In the genomic region with DNA sequence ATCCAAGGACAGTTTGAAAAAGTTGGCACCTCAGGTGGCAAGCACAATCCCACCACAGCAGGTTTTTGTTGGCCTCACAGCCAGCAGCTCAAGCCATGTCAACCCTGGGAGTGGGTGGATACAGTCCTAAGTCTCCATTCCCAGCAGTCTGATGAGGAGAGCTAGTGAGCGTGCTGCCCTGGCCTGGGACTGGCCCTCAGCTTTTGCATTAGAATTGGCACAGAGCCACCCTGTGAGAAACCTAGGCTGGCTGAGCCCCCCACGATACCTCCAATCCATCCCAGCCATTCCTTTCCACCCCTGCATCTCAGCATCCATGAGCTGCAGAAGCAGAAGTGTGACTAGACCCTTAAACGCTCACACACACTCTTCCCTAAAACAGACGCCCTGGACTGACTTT, we compare ENCODE assay signal across 8 mouse cellular contexts.
A peak's percentile ranks its signal among the peaks of the same experiment; 100 is the strongest.
DNase-seq lines count a peak whose midpoint lies in the region; ATAC-seq and TF ChIP-seq lines count a peak whose summit lies in the region.

No protein-coding gene starts in this region.

- H3K4me3 ChIP-seq in kidney, postnatal 0 days (replicated peaks; ENCODE audit: low read depth, low read length): no peak overlapping the region
- no peak overlapping the region for H3K4me3 ChIP-seq in forebrain, embryonic 11.5 days (ENCODE audit: low read depth, low read length)
- H3K4me3 ChIP-seq in limb, embryonic 10.5 days: peak overlapping the region; percentile 32
- no peak overlapping the region for H3K4me3 ChIP-seq in neural tube, embryonic 13.5 days

- WGBS in kidney, postnatal 0 days: 26% methylated on average over 4 of the region's 4 CpGs
- 23% methylated on average over 4 of the region's 4 CpGs for WGBS in forebrain, embryonic 11.5 days
- WGBS in limb, embryonic 10.5 days: 9% methylated on average over 4 of the region's 4 CpGs
- 28% methylated on average over 4 of the region's 4 CpGs for WGBS in neural tube, embryonic 13.5 days

- ATAC-seq in kidney, postnatal 0 days (replicated peaks; ENCODE audit: low FRiP score, low read depth): no peak
- 0 out of 2 replicates have a peak, but pooled peaks have one; percentile 22 for ATAC-seq in forebrain, embryonic 11.5 days (replicated peaks; ENCODE audit: low FRiP score)
- no peak for ATAC-seq in neural tube, embryonic 13.5 days (ENCODE audit: low read depth)
- no peak for ATAC-seq in frontal cortex, adult (ENCODE audit: low TSS enrichment)

- H3K27me3 ChIP-seq in kidney, postnatal 0 days (ENCODE audit: insufficient read depth, low read length): no peaks in the 10 kb centered on the region
- H3K27me3 ChIP-seq in forebrain, embryonic 11.5 days (ENCODE audit: control insufficient read depth, insufficient read depth, low read length): no peaks in the 10 kb centered on the region
- H3K27me3 ChIP-seq in limb, embryonic 10.5 days (ENCODE audit: low read depth, poor library complexity, severe bottlenecking): no peaks in the 10 kb centered on the region
- H3K27me3 ChIP-seq in neural tube, embryonic 13.5 days: no peaks in the 10 kb centered on the region

- peaks cover 48% of the 10 kb centered on the region for H3K4me1 ChIP-seq in kidney, postnatal 0 days (replicated peaks; ENCODE audit: insufficient read depth, low read length)
- H3K4me1 ChIP-seq in forebrain, embryonic 11.5 days (replicated peaks; ENCODE audit: control insufficient read depth, insufficient read depth, low read length): peaks cover 34% of the 10 kb centered on the region
- peaks cover 82% of the 10 kb centered on the region for H3K4me1 ChIP-seq in limb, embryonic 10.5 days
- peaks cover 79% of the 10 kb centered on the region for H3K4me1 ChIP-seq in neural tube, embryonic 13.5 days (replicated peaks)

- peak overlapping the region; percentile 35; the same call in 1 of the 2 replicates for H3K9ac ChIP-seq in kidney, postnatal 0 days (ENCODE audit: low read depth, low read length)
- H3K9ac ChIP-seq in forebrain, embryonic 11.5 days (ENCODE audit: low read length): no peak overlapping the region
- H3K9ac ChIP-seq in neural tube, embryonic 13.5 days: peak overlapping the region; percentile 57

- no peaks in the 10 kb centered on the region for H3K9me3 ChIP-seq in kidney, postnatal 0 days (replicated peaks; ENCODE audit: low read length)
- no peaks in the 10 kb centered on the region for H3K9me3 ChIP-seq in forebrain, embryonic 11.5 days (ENCODE audit: control insufficient read depth, low read length)
- H3K9me3 ChIP-seq in limb, embryonic 10.5 days (replicated peaks): no peaks in the 10 kb centered on the region
- no peaks in the 10 kb centered on the region for H3K9me3 ChIP-seq in neural tube, embryonic 13.5 days

- no peaks in the 10 kb centered on the region for H3K36me3 ChIP-seq in kidney, postnatal 0 days (ENCODE audit: insufficient read depth, low read length)
- no peaks in the 10 kb centered on the region for H3K36me3 ChIP-seq in forebrain, embryonic 11.5 days (ENCODE audit: control insufficient read depth, insufficient read depth, low read length)
- H3K36me3 ChIP-seq in limb, embryonic 10.5 days: peaks cover 31% of the 10 kb centered on the region
- H3K36me3 ChIP-seq in neural tube, embryonic 13.5 days: no peaks in the 10 kb centered on the region

- no peak for DNase-seq in kidney, postnatal 0 days (ENCODE audit: low spot score)
- DNase-seq in kidney, postnatal 4 days: no peak
- no peak for DNase-seq in forebrain, embryonic 11.5 days (ENCODE audit: low spot score)
- DNase-seq in limb, embryonic 10.5 days (ENCODE audit: low spot score): no peak
- no peak for DNase-seq in adrenal gland, postnatal 25 days
- DNase-seq in thymus, adult 18-20 months: no peak

- peak overlapping the region; percentile 34 for H3K4me2 ChIP-seq in kidney, postnatal 0 days (ENCODE audit: low read length)
- no peak overlapping the region; the same call in 1 of the 2 replicates for H3K4me2 ChIP-seq in forebrain, embryonic 11.5 days (ENCODE audit: low read depth, low read length, severe bottlenecking)
- peak overlapping the region; percentile 29; the same call in 1 of the 2 replicates for H3K4me2 ChIP-seq in neural tube, embryonic 13.5 days

- no peak for TF ChIP-seq CTCF in kidney, postnatal 0 days (IDR thresholded peaks at IDR 0.05; ENCODE audit: low read depth)

- peak overlapping the region; percentile 51 for H3K27ac ChIP-seq in kidney, postnatal 0 days
- peak overlapping the region; percentile 37; the same call in 1 of the 2 replicates for H3K27ac ChIP-seq in forebrain, embryonic 11.5 days (ENCODE audit: low read depth, low read length)
- peak overlapping the region; percentile 86 for H3K27ac ChIP-seq in limb, embryonic 10.5 days
- H3K27ac ChIP-seq in neural tube, embryonic 13.5 days (replicated peaks): peak overlapping the region; percentile 18

Comparison
In these comparisons a context has a peak if more than half of its experiments do, and no peak if none do; other contexts are left out.
1. H3K27ac ChIP-seq: peak in every context shown above with its lines; median percentile 86 in limb, embryonic 10.5 days; 51 in kidney, postnatal 0 days; 37 in forebrain, embryonic 11.5 days; 18 in neural tube, embryonic 13.5 days.